Comparison of ENCODE assay signal across 10 mouse cellular contexts in the genomic region with DNA sequence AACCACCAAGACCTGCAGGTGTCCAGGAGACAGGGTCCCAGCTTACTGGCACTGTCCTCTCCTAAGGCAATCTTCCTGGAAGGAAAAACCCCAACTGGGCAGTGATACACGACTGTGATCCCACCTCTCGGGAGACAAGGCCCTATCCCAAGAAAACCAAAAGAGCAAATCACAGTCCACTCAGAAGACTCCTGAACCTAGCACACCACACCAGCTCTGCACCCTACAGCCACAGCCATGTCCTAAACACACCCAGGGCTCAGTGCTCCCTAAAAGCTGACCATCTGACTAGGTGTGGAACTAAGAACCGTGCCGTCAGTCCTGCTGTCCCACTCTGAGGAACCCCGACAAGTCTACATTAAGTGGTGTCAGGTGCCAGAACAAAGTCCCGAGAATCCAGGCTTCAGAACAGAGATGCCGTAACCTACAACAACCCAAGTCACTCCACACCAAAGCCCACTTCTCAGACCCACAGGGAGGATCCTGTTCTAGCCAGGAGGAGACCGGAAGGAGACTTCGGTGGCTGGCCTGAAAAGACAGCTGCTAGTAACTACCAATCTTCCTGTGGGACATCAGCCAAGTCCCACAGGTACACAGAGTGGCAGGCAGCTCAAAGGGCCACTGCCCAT. TPM values are rescaled to one million over a fixed set of nuclear protein-coding genes. Genes with fewer than 3 reads are reported as not detected.
DNase-seq lines count a peak whose midpoint lies in the region; ATAC-seq and TF ChIP-seq lines count a peak whose summit lies in the region.
"Had no signal": no experiment of that assay in that cellular context is flagged by ENCODE, and none has a peak within 500 bp of the region (broad histone marks: within the 10 kb centered on the region; RNA-seq: fewer than 3 reads in every experiment).

No protein-coding gene starts in this region.

- peaks cover 70% of the 10 kb centered on the region for H3K4me1 ChIP-seq in embryonic facial prominence, embryonic 15.5 days
- peaks cover 63% of the 10 kb centered on the region for H3K4me1 ChIP-seq in hindbrain, postnatal 0 days (ENCODE audit: insufficient read depth, low read length)

- DNase-seq in layer of hippocampus, adult 2 months (ENCODE audit: low spot score in 2 of 2): no peak
- no peak for DNase-seq in layer of hippocampus, postnatal 25 days (ENCODE audit: extremely low spot score in 1 of 2, low spot score in 1 of 2)
- DNase-seq in hindbrain, postnatal 0 days (ENCODE audit: low spot score): no peak
- DNase-seq in thymus, adult 18-20 months: no peak
- DNase-seq in embryo, embryonic 9.5 days (ENCODE audit: extremely low spot score): no peak
- no peak for DNase-seq in ovary, postnatal 10 days (ENCODE audit: low spot score)
- DNase-seq: gastrocnemius, postnatal 36 days; right cerebral cortex, adult 18-20 months had no signal

- H3K4me3 ChIP-seq in layer of hippocampus, adult 2 months: peak overlapping the region; percentile 81
- H3K4me3 ChIP-seq in embryonic facial prominence, embryonic 15.5 days (replicated peaks): peak overlapping the region; percentile 87
- H3K4me3 ChIP-seq in hindbrain, postnatal 0 days (ENCODE audit: low read length): 0 out of 2 replicates have a peak overlapping the region, but pooled peaks have one; percentile 83
- H3K4me3 ChIP-seq in myocyte: peak overlapping the region; percentile 98

- peaks cover 89% of the 10 kb centered on the region for H3K79me2 ChIP-seq in myocyte (ENCODE audit: control insufficient read depth, insufficient read depth)

- peak overlapping the region; percentile 90 for H3K4me2 ChIP-seq in embryonic facial prominence, embryonic 15.5 days (replicated peaks)
- H3K4me2 ChIP-seq in hindbrain, postnatal 0 days (ENCODE audit: low read depth, low read length): peak overlapping the region; percentile 100
- H3K4me2 ChIP-seq in myocyte (ENCODE audit: low read depth): peak overlapping the region; percentile 95

- no peak overlapping the region for H3ac ChIP-seq in myocyte (ENCODE audit: control insufficient read depth, insufficient read length)

- no peaks in the 10 kb centered on the region for H3K27me3 ChIP-seq in embryonic facial prominence, embryonic 15.5 days
- H3K27me3 ChIP-seq in hindbrain, postnatal 0 days (ENCODE audit: insufficient read depth, low read length): no peaks in the 10 kb centered on the region
- H3K27me3 ChIP-seq in myocyte (ENCODE audit: control insufficient read depth, insufficient read depth, insufficient read length): no peaks in the 10 kb centered on the region

- WGBS in embryonic facial prominence, embryonic 15.5 days: 59% methylated on average over 9 of the region's 9 CpGs
- WGBS in hindbrain, postnatal 0 days: 69% methylated on average over 9 of the region's 9 CpGs

- H3K36me3 ChIP-seq in embryonic facial prominence, embryonic 15.5 days: no peaks in the 10 kb centered on the region
- H3K36me3 ChIP-seq in hindbrain, postnatal 0 days (ENCODE audit: insufficient read depth, low read length): no peaks in the 10 kb centered on the region
- H3K36me3 ChIP-seq in myocyte (ENCODE audit: control insufficient read depth, insufficient read depth): peaks cover 3% of the 10 kb centered on the region

- TF ChIP-seq CTCF in layer of hippocampus, adult 2 months (conservative IDR thresholded peaks at IDR 0.05): no peak
- TF ChIP-seq CTCF in hindbrain, postnatal 0 days (IDR thresholded peaks at IDR 0.05; ENCODE audit: low read depth): no peak

- ATAC-seq in embryonic facial prominence, embryonic 15.5 days (ENCODE audit: insufficient number of reproducible peaks, low FRiP score, low TSS enrichment, low read depth): no peak
- no peak for ATAC-seq in hindbrain, postnatal 0 days

- H3K9me3 ChIP-seq in embryonic facial prominence, embryonic 15.5 days (replicated peaks): no peaks in the 10 kb centered on the region
- H3K9me3 ChIP-seq in hindbrain, postnatal 0 days (ENCODE audit: low read length): no peaks in the 10 kb centered on the region

- H3K9ac ChIP-seq in embryonic facial prominence, embryonic 15.5 days: no peak overlapping the region
- no peak overlapping the region for H3K9ac ChIP-seq in hindbrain, postnatal 0 days (replicated peaks; ENCODE audit: low read length)

- peak overlapping the region; percentile 93 for H3K27ac ChIP-seq in layer of hippocampus, adult 2 months
- H3K27ac ChIP-seq in embryonic facial prominence, embryonic 15.5 days (replicated peaks): 0 out of 2 replicates have a peak overlapping the region, but pooled peaks have one; percentile 28
- H3K27ac ChIP-seq in hindbrain, postnatal 0 days: no peak overlapping the region

- no peak for TF ChIP-seq POLR2A in myocyte (IDR thresholded peaks at IDR 0.05; ENCODE audit: insufficient read length, low read depth)

TF ChIP-seq in myocyte, 11 proteins besides CTCF, POLR2A, EP300 and RAD21:
- TF ChIP-seq TCF3 (IDR thresholded peaks at IDR 0.05; ENCODE audit: insufficient read length, low read depth) (no peak), MYOD1 (IDR thresholded peaks at IDR 0.05; ENCODE audit: control insufficient read depth in 1 of 3, insufficient read length in 2 of 3, low read depth in 2 of 3) (peak in 1 of 3 experiments; percentile 8)

RNA-seq across cellular contexts. Expression of a gene that starts 4.2 kb away (rescaled TPM):
- 100 to 1,000 TPM; 128 to 136 TPM for total RNA-seq in layer of hippocampus, adult 2 months (2021)
- 100 to 1,000 TPM; 119 to 129 TPM for total RNA-seq in layer of hippocampus, postnatal 25 days (2021)
- 24.4 and 26.3 TPM in 2 replicates for polyA plus RNA-seq in embryonic facial prominence, embryonic 15.5 days (2015; fragmentation: Nextera tagmentation; extraction: Ambion mirVana)
- 69.8 and 71.3 TPM in 2 replicates for total RNA-seq in hindbrain, postnatal 0 days (2014; rRNA removed)
- 8.8 and 9.5 TPM in 2 replicates for polyA plus RNA-seq in hindbrain, postnatal 0 days (2015; fragmentation: Nextera tagmentation; extraction: Ambion mirVana)
- polyA plus RNA-seq in myocyte (2012; fragmentation: generic; extraction: Trizol): 54.5 TPM

RNA-seq across cellular contexts. Expression of a gene that starts 31.4 kb away (rescaled TPM):
- 10 to 100 TPM; 29.2 to 34.3 TPM for total RNA-seq in layer of hippocampus, adult 2 months (2021)
- total RNA-seq in layer of hippocampus, postnatal 25 days (2021): 10 to 100 TPM; 29.2 to 36.6 TPM
- 74.9 and 75.0 TPM in 2 replicates for polyA plus RNA-seq in embryonic facial prominence, embryonic 15.5 days (2015; fragmentation: Nextera tagmentation; extraction: Ambion mirVana)
- 51.2 and 61.4 TPM in 2 replicates for total RNA-seq in hindbrain, postnatal 0 days (2014; rRNA removed)
- polyA plus RNA-seq in hindbrain, postnatal 0 days (2015; fragmentation: Nextera tagmentation; extraction: Ambion mirVana): 60.8 and 62.5 TPM in 2 replicates
- polyA plus RNA-seq in myocyte (2012; fragmentation: generic; extraction: Trizol): 40.4 TPM
